Mouse (Mus musculus) liver, embryonic 15.5 days (tissue): ENCODE results near the gene Slc16a8. TPM values are rescaled to one million over a fixed set of nuclear protein-coding genes. Genes with fewer than 3 reads are reported as not detected.

Source experiments
- ATAC-seq: fragments of 200-750 bp; cut with Nextera tagmentation; 2 replicates; pipeline ENCODE4 v1.8.0; 2017; ENCODE audit warnings: moderate number of reproducible peaks, mild to moderate bottlenecking, moderate library complexity; ENCODE audit not compliant: insufficient read depth
- H3K27ac ChIP-seq: fragments of 300-500 bp; sonication (generic); replicated peaks from 2 replicates; pipeline ENCODE4 v1.5.1; 2015; ENCODE audit warnings: mild to moderate bottlenecking, inconsistent platforms
- H3K27me3 ChIP-seq: fragments of 300-500 bp; sonication (generic); 2 replicates; pipeline ENCODE4 v1.6.1; 2015; ENCODE audit warnings: mild to moderate bottlenecking, inconsistent platforms
- H3K36me3 ChIP-seq: fragments of 300-500 bp; sonication (generic); replicated peaks from 2 replicates; pipeline ENCODE4 v1.6.1; 2015; ENCODE audit warnings: moderate library complexity, mild to moderate bottlenecking, inconsistent platforms
- H3K4me1 ChIP-seq: fragments of 300-500 bp; sonication (generic); replicated peaks from 2 replicates; pipeline ENCODE4 v1.6.1; 2015; ENCODE audit warnings: inconsistent platforms
- H3K4me2 ChIP-seq: fragments of 300-500 bp; sonication (generic); 2 replicates; pipeline ENCODE4 v1.6.1; 2015; ENCODE audit warnings: moderate library complexity, mild to moderate bottlenecking, inconsistent platforms
- H3K4me3 ChIP-seq: fragments of 300-500 bp; sonication (generic); replicated peaks from 2 replicates; pipeline ENCODE4 v1.5.1; 2015; ENCODE audit warnings: mild to moderate bottlenecking, inconsistent platforms
- H3K9ac ChIP-seq: fragments of 300-500 bp; sonication (generic); 2 replicates; pipeline ENCODE4 v1.6.1; 2015; ENCODE audit warnings: moderate library complexity, mild to moderate bottlenecking, inconsistent platforms
- H3K9me3 ChIP-seq: fragments of 300-500 bp; sonication (generic); replicated peaks from 2 replicates; pipeline ENCODE4 v1.6.1; 2016; ENCODE audit warnings: inconsistent platforms
- WGBS: fragments of 180-500 bp; shearing (Covaris S2); methylation state at CpG from one replicate; pipeline ENCODE4 v1.1.7; 2015; ENCODE audit warnings: mixed read lengths; ENCODE audit not compliant: insufficient replicate concordance; 5-methylcytosine and 5-hydroxymethylcytosine counted together
- polyA plus RNA-seq: library from polyadenylated mRNA; unstranded; fragments of >200 nt; fragmentation: Nextera tagmentation; extraction: Ambion mirVana; gene quantifications from 2 replicates; pipeline ENCODE4 v1.2.1, GENCODE M21; 2015

The Slc16a8 gene
- polyA plus RNA-seq, 1 experiment from 2014 or later, result not detected

DNA sequence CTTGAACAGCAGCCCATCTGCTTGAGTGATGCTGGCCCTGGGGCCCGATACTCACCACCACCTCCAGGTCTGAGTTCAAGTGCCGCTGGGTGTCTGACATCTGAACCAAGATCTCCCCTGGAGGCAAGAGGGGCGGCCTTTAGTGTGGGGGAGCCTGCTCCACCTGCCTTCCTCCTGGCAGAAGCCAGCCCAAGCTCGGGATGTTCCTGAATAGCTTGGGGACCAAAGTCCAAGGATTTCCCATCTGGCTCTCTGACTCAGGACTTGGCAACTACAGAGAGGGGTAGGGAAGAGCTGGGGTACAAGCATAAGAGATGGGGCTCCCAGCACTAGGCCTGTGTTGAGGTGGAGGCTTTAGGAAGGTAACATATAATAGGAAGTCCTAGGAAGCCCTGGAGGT, 28.8 kb upstream of the Slc16a8 start:
- Histone ChIP-seq H3K27me3 (no peaks in the 10 kb centered on the region), H3K36me3 (0 out of 2 replicates have a peak, but pooled peaks cover under 1% of the 10 kb centered on the region), H3K9ac (no peak overlapping the region), H3K4me2 (no peak overlapping the region), H3K4me1 (peaks cover 34% of the 10 kb centered on the region), H3K9me3 (no peaks in the 10 kb centered on the region), H3K4me3 (no peak overlapping the region), H3K27ac (no peak overlapping the region)
- ATAC-seq, result no peak
- WGBS, result 62% methylated on average over 4 of the region's 4 CpGs

- no peaks in the 10 kb centered on the region for H3K36me3 ChIP-seq
- H3K4me1 ChIP-seq, result peaks cover 34% of the 10 kb centered on the region
- no peak for ATAC-seq
- no peak overlapping the region for H3K4me2 ChIP-seq
- WGBS, result 74% methylated on average over 5 of the region's 5 CpGs
- no peak overlapping the region for H3K27ac ChIP-seq
- H3K9ac ChIP-seq, result no peak overlapping the region
- no peak overlapping the region for H3K4me3 ChIP-seq
- no peaks in the 10 kb centered on the region for H3K9me3 ChIP-seq
- H3K27me3 ChIP-seq, result no peaks in the 10 kb centered on the region
These were observed 27.9 kb upstream of the Slc16a8 start for GRCm38 (mm10) chr15:79282434-79282833.

DNA sequence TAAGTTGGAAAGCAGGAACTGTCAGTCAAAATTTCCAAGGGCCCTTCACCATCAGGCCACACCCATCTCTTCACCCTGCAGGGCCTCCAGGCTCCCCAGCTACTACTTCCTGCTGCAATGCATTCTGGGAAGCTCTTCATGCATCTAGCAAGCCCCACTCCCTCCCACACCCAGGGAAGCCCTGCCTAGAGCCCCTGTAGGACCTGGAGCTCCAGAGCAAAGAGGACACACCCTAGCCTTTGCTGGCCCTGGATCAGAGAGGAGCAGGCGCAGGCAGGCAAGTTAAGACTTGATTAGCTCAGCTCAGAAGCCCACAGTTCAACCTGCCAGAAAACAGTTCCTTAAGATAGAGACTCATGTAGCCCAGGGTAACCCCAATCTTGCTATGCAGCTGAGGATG, 26.8 kb upstream of the Slc16a8 start:
- no peaks in the 10 kb centered on the region for H3K27me3 ChIP-seq
- peak overlapping the region; percentile 61 for H3K27ac ChIP-seq
- H3K9ac ChIP-seq, result no peak overlapping the region
- WGBS, result 15% methylated on average over 1 of the region's 1 CpGs
- H3K4me1 ChIP-seq, result peaks cover 30% of the 10 kb centered on the region
- peak overlapping the region; percentile 19 for H3K4me2 ChIP-seq
- no peaks in the 10 kb centered on the region for H3K36me3 ChIP-seq
- H3K9me3 ChIP-seq, result no peaks in the 10 kb centered on the region
- H3K4me3 ChIP-seq, result no peak overlapping the region
- peak; percentile 79 for ATAC-seq

- Histone ChIP-seq H3K36me3 (no peaks in the 10 kb centered on the region), H3K4me2 (peak overlapping the region; percentile 19), H3K4me1 (peaks cover 30% of the 10 kb centered on the region), H3K4me3 (no peak overlapping the region), H3K27ac (peak overlapping the region; percentile 61; the same call in 1 of the 2 replicates), H3K9me3 (no peaks in the 10 kb centered on the region), H3K27me3 (no peaks in the 10 kb centered on the region), H3K9ac (no peak overlapping the region)
- ATAC-seq, result no peak
- WGBS, result 46% methylated on average over 5 of the region's 5 CpGs
These were observed 26.3 kb upstream of the Slc16a8 start for GRCm38 (mm10) chr15:79280850-79281249.

DNA sequence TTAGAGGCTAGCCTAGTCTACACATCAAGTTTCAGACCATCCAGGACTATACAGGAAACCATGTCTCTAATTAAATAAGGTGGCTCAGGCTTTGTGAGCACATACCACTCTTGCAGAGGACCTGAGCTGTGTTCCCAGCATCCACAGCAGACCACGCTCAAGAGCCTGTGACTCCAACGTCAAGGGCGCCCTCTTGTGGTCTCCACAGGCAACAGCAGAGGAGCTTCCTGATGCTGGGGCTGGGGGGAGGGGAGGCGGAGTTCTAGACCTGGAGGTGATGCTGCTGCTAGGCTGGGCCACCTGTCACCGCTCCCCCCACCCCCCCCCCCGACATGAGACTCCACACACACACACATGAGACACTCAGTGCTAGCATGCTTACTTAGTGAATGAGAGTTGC, 25.6 kb upstream of the Slc16a8 start:
- H3K27me3 ChIP-seq, result no peaks in the 10 kb centered on the region
- no peak for ATAC-seq
- peaks cover 30% of the 10 kb centered on the region for H3K4me1 ChIP-seq
- H3K9ac ChIP-seq, result no peak overlapping the region
- H3K4me3 ChIP-seq, result no peak overlapping the region
- H3K9me3 ChIP-seq, result no peaks in the 10 kb centered on the region
- no peak overlapping the region for H3K4me2 ChIP-seq
- no peaks in the 10 kb centered on the region for H3K36me3 ChIP-seq
- 34% methylated on average over 6 of the region's 6 CpGs for WGBS
- H3K27ac ChIP-seq, result no peak overlapping the region

GRCm38 (mm10) chr15:79277728-79278127, 23.2 kb upstream of the Slc16a8 start:
- no peak overlapping the region for H3K4me3 ChIP-seq
- peaks cover 20% of the 10 kb centered on the region for H3K4me1 ChIP-seq
- H3K36me3 ChIP-seq, result no peaks in the 10 kb centered on the region
- no peaks in the 10 kb centered on the region for H3K27me3 ChIP-seq
- H3K27ac ChIP-seq, result no peak overlapping the region
- no peak overlapping the region for H3K4me2 ChIP-seq
- no peaks in the 10 kb centered on the region for H3K9me3 ChIP-seq
- H3K9ac ChIP-seq, result no peak overlapping the region
- WGBS, result 57% methylated on average over 10 of the region's 10 CpGs
- no peak for ATAC-seq

DNA sequence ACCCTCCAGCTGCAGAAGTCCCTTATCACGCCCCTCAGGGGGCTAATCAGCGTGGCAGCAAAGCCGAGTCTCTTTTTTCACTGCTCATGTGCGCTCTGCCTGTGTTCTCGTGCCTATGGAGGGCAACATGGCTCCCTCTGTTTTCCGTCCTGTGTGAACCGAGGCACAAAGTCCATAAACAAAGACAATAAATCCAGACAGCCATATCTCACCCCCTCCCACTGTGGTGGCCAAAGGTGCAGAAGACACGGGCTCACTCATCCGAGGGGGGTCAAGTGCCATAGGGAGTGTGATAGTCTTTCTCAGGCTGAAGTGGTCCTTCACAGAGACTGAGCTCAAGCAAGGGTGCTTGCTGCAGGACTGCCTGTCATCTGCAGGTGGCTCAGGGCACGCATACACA, 18.5 kb upstream of the Slc16a8 start:
- no peak for ATAC-seq
- H3K4me2 ChIP-seq, result no peak overlapping the region
- peaks cover 11% of the 10 kb centered on the region for H3K4me1 ChIP-seq
- peaks cover 17% of the 10 kb centered on the region for H3K27me3 ChIP-seq
- 58% methylated on average over 10 of the region's 10 CpGs for WGBS
- H3K9me3 ChIP-seq, result no peaks in the 10 kb centered on the region
- no peak overlapping the region for H3K9ac ChIP-seq
- H3K4me3 ChIP-seq, result no peak overlapping the region
- H3K27ac ChIP-seq, result no peak overlapping the region
- no peaks in the 10 kb centered on the region for H3K36me3 ChIP-seq

GRCm38 (mm10) chr15:79271124-79271746, 16.7 kb upstream of the Slc16a8 start:
- no peaks in the 10 kb centered on the region for H3K9me3 ChIP-seq
- H3K4me1 ChIP-seq, result peaks cover 11% of the 10 kb centered on the region
- H3K9ac ChIP-seq, result no peak overlapping the region
- peaks cover 20% of the 10 kb centered on the region for H3K27me3 ChIP-seq
- no peak for ATAC-seq
- peak overlapping the region; percentile 36 for H3K4me3 ChIP-seq
- no peaks in the 10 kb centered on the region for H3K36me3 ChIP-seq
- peak overlapping the region; percentile 70 for H3K4me2 ChIP-seq
- WGBS, result 17% methylated on average over 17 of the region's 17 CpGs
- H3K27ac ChIP-seq, result no peak overlapping the region

DNA sequence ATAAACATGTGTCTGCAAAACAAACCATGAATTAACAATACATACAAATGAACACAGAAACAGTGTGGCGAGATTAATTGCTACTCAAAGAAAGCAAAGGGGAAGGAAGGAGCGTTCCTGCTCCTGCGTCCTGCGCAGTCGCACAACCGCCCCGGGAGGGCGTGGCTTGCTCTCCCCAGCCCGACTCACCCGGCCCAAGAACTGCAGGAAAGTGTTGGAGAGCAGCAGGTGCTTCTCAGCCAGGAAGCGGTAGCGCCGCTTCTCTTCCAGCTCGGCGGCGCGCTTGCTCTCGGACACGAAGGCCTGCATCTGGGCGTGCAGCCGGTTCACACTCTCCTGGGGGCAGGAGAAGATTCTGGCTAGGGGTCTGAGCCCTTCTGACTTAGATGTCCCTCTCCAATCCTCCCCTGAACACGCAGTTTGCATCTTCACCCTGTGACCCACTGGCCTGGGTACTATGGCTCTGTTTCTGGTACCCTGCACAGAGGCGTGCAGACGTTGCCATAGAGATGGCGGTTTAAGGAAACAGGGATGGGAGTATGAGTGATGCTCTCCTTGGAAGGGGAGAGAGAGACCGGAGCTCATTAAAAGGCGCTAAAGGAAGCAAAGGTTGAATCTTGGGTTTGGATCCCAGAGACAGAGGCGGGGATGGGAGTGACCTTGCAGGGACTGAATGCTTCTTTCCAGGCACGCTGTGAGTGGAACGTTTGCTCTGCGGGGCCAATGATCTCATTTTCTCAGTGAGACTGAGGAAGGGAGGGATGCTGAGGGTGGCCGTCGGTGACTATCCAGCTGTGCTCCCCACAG, 16.0 kb upstream of the Slc16a8 start:
- peak overlapping the region; percentile 70 for H3K4me2 ChIP-seq
- WGBS, result 4% methylated on average over 33 of the region's 33 CpGs
- H3K4me3 ChIP-seq, result peak overlapping the region; percentile 36
- no peaks in the 10 kb centered on the region for H3K9me3 ChIP-seq
- peaks cover 11% of the 10 kb centered on the region for H3K4me1 ChIP-seq
- H3K36me3 ChIP-seq, result no peaks in the 10 kb centered on the region
- 0 out of 2 replicates have a peak, but pooled peaks have one; percentile 37 for ATAC-seq
- peak overlapping the region; percentile 26; the same call in 1 of the 2 replicates for H3K9ac ChIP-seq
- H3K27ac ChIP-seq, result no peak overlapping the region
- H3K27me3 ChIP-seq, result peaks cover 20% of the 10 kb centered on the region

DNA sequence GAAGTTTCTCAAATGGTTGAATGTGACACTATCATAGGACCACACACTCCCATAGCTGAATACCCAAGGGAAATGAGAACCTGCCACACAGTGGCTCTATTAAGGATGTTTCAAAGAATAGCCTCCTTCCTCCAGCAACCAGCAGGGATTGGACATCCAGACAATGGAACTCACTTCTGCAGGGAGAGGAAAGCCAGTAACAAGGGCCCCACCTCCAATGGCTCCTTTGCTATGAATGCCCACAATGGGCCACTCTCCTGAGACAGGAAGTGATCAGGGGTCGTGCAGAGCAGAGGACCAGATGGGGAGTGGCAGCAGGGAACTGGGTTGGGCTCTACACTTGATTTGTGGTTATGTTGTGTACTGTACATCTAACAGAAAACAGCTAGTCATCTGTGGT, 14.0 kb upstream of the Slc16a8 start:
- H3K36me3 ChIP-seq, result no peaks in the 10 kb centered on the region
- H3K4me2 ChIP-seq, result no peak overlapping the region
- no peak overlapping the region for H3K27ac ChIP-seq
- no peak for ATAC-seq
- H3K4me1 ChIP-seq, result peaks cover 11% of the 10 kb centered on the region
- H3K27me3 ChIP-seq, result peaks cover 33% of the 10 kb centered on the region
- H3K4me3 ChIP-seq, result no peak overlapping the region
- 11% methylated on average over 1 of the region's 1 CpGs for WGBS
- no peak overlapping the region for H3K9ac ChIP-seq
- no peaks in the 10 kb centered on the region for H3K9me3 ChIP-seq

- H3K4me1 ChIP-seq, result peaks cover 15% of the 10 kb centered on the region
- H3K4me2 ChIP-seq, result no peak overlapping the region
- no peak overlapping the region for H3K27ac ChIP-seq
- no peak overlapping the region for H3K9ac ChIP-seq
- peaks cover 55% of the 10 kb centered on the region for H3K27me3 ChIP-seq
- no peak for ATAC-seq
- no peaks in the 10 kb centered on the region for H3K9me3 ChIP-seq
- no peak overlapping the region for H3K4me3 ChIP-seq
- 40% methylated on average over 4 of the region's 4 CpGs for WGBS
- H3K36me3 ChIP-seq, result no peaks in the 10 kb centered on the region
These were observed 10.8 kb upstream of the Slc16a8 start for GRCm38 (mm10) chr15:79265384-79265783.
